Comparison of ENCODE assay signal across 15 mouse cellular contexts in genomic region chr11:119211604-119212309, GRCm38 (mm10). TPM values are rescaled to one million over a fixed set of nuclear protein-coding genes. Genes with fewer than 3 reads are reported as not detected.
DNase-seq lines count a peak whose midpoint lies in the region; ATAC-seq and TF ChIP-seq lines count a peak whose summit lies in the region.
"Had no signal": no experiment of that assay in that cellular context is flagged by ENCODE, and none has a peak within 500 bp of the region (broad histone marks: within the 10 kb centered on the region; RNA-seq: fewer than 3 reads in every experiment).

No protein-coding gene starts in this region.

- peaks cover 40% of the 10 kb centered on the region for H3K36me3 ChIP-seq in limb, embryonic 12.5 days
- H3K36me3 ChIP-seq in liver, embryonic 11.5 days (ENCODE audit: control insufficient read depth, insufficient read depth, low read length), result peaks cover 4% of the 10 kb centered on the region; the same call in 1 of the 2 replicates

- no peak for TF ChIP-seq CTCF in layer of hippocampus, adult 2 months (conservative IDR thresholded peaks at IDR 0.05)
- no peak for TF ChIP-seq CTCF in embryonic fibroblast, embryonic 13.5 days (IDR thresholded peaks at IDR 0.05; ENCODE audit: borderline replicate concordance, insufficient read depth, low read length)

- no peaks in the 10 kb centered on the region for H3K27me3 ChIP-seq in limb, embryonic 12.5 days
- H3K27me3 ChIP-seq in liver, embryonic 11.5 days (replicated peaks; ENCODE audit: control insufficient read depth, insufficient read depth, low read length), result no peaks in the 10 kb centered on the region
- H3K27me3 ChIP-seq: hindbrain, embryonic 13.5 days had no signal

- 39% methylated on average over 21 of the region's 21 CpGs for WGBS in limb, embryonic 12.5 days
- 80% methylated on average over 21 of the region's 21 CpGs for WGBS in liver, embryonic 11.5 days

- H3K4me2 ChIP-seq in limb, embryonic 12.5 days, result 0 out of 2 replicates have a peak overlapping the region, but pooled peaks have one; percentile 10
- H3K4me2 ChIP-seq in liver, embryonic 11.5 days, result no peak overlapping the region
- H3K4me2 ChIP-seq: hindbrain, embryonic 13.5 days; liver, embryonic 12.5 days; midbrain, embryonic 11.5 days had no signal

- no peak overlapping the region for H3K9ac ChIP-seq in limb, embryonic 12.5 days (replicated peaks)
- H3K9ac ChIP-seq in liver, embryonic 11.5 days (ENCODE audit: low read depth, low read length), result no peak overlapping the region
- H3K9ac ChIP-seq: hindbrain, embryonic 13.5 days; liver, embryonic 12.5 days had no signal

- no peak for ATAC-seq in limb, embryonic 12.5 days (ENCODE audit: insufficient number of reproducible peaks, insufficient read depth, low FRiP score, low TSS enrichment, low read depth)
- ATAC-seq in liver, embryonic 11.5 days (replicated peaks; ENCODE audit: low FRiP score), result no peak
- ATAC-seq: liver, embryonic 12.5 days had no signal

- TF ChIP-seq POLR2A in embryonic fibroblast, embryonic 13.5 days (IDR thresholded peaks at IDR 0.05; ENCODE audit: low read depth, low read length), result no peak

- peaks cover 20% of the 10 kb centered on the region for H3K4me1 ChIP-seq in embryonic fibroblast, embryonic 13.5 days (ENCODE audit: control insufficient read depth, insufficient read depth, low read length)
- peaks cover 60% of the 10 kb centered on the region for H3K4me1 ChIP-seq in limb, embryonic 12.5 days (replicated peaks)
- peaks cover 24% of the 10 kb centered on the region for H3K4me1 ChIP-seq in liver, embryonic 11.5 days (replicated peaks; ENCODE audit: control insufficient read depth, insufficient read depth, low read length)

- no peak overlapping the region for H3K4me3 ChIP-seq in layer of hippocampus, adult 2 months
- no peak overlapping the region for H3K4me3 ChIP-seq in embryonic fibroblast, embryonic 13.5 days (ENCODE audit: insufficient read depth, low read length)
- H3K4me3 ChIP-seq in limb, embryonic 12.5 days (replicated peaks), result no peak overlapping the region
- H3K4me3 ChIP-seq in liver, embryonic 11.5 days (ENCODE audit: low read depth, low read length), result no peak overlapping the region
- H3K4me3 ChIP-seq: hindbrain, embryonic 13.5 days; liver, embryonic 12.5 days had no signal

- no peaks in the 10 kb centered on the region for H3K9me3 ChIP-seq in limb, embryonic 12.5 days
- no peaks in the 10 kb centered on the region for H3K9me3 ChIP-seq in liver, embryonic 11.5 days (ENCODE audit: control insufficient read depth, low read length)
- H3K9me3 ChIP-seq: hindbrain, embryonic 13.5 days; liver, embryonic 12.5 days had no signal

- H3K27ac ChIP-seq in layer of hippocampus, adult 2 months, result peak overlapping the region; percentile 48; the same call in 1 of the 2 replicates
- peak overlapping the region; percentile 66 for H3K27ac ChIP-seq in embryonic fibroblast, embryonic 13.5 days (ENCODE audit: insufficient read depth, low read length)
- H3K27ac ChIP-seq in limb, embryonic 12.5 days, result peak overlapping the region; percentile 69
- no peak overlapping the region for H3K27ac ChIP-seq in liver, embryonic 11.5 days (ENCODE audit: low read depth, low read length)
- H3K27ac ChIP-seq: liver, embryonic 12.5 days had no signal

- DNase-seq in layer of hippocampus, adult 2 months (ENCODE audit: low spot score in 2 of 2), result peak in 1 of 2 experiments; percentile 42
- no peak for DNase-seq in layer of hippocampus, adult 9-10 months (ENCODE audit: low spot score)
- DNase-seq in embryo, embryonic 10.5 days (ENCODE audit: low spot score), result peak; percentile 69
- DNase-seq in layer of hippocampus, postnatal 14 days (ENCODE audit: low spot score in 2 of 2), result no peak
- no peak for DNase-seq in Muller cell, postnatal 12 days (ENCODE audit: inconsistent ontology term)
- no peak for DNase-seq in liver, embryonic 11.5 days (ENCODE audit: low spot score)
- DNase-seq: adrenal gland, postnatal 36 days; kidney, adult 9 months; layer of hippocampus, adult 9-11 months; lung, postnatal 14 days had no signal

RNA-seq across cellular contexts. Expression of gene Tbc1d16, which starts 16.5 kb away (rescaled TPM):
- total RNA-seq in layer of hippocampus, adult 2 months (2021), result 10 to 100 TPM; 44.0 to 44.1 TPM
- polyA plus RNA-seq in embryonic fibroblast, embryonic 13.5 days (2011; ENCODE audit: insufficient read length, low read depth, missing spikeins), result 10.6 TPM in 2 replicates
- 17.4 and 22.2 TPM in 2 replicates for polyA plus RNA-seq in limb, embryonic 12.5 days (2016; fragmentation: Nextera tagmentation; extraction: Ambion mirVana)
- total RNA-seq in layer of hippocampus, postnatal 14 days (2021), result 10 to 100 TPM; 79.7 to 81.0 TPM
- 3.4 and 3.6 TPM in 2 replicates for polyA plus RNA-seq in liver, embryonic 11.5 days (2014; fragmentation: Nextera tagmentation; extraction: Ambion mirVana)

RNA-seq across cellular contexts. Expression of gene Ccdc40, which starts 16.6 kb away (rescaled TPM):
- 1 to 10 TPM; 2.8 to 4.1 TPM for total RNA-seq in layer of hippocampus, adult 2 months (2021)
- polyA plus RNA-seq in embryonic fibroblast, embryonic 13.5 days (2011; ENCODE audit: insufficient read length, low read depth, missing spikeins), result 0.60 and 0.81 TPM in 2 replicates
- polyA plus RNA-seq in limb, embryonic 12.5 days (2016; fragmentation: Nextera tagmentation; extraction: Ambion mirVana), result 8.7 and 8.8 TPM in 2 replicates
- 1 to 10 TPM; 3.3 to 5.1 TPM for total RNA-seq in layer of hippocampus, postnatal 14 days (2021)
- 4.1 and 5.4 TPM in 2 replicates for polyA plus RNA-seq in liver, embryonic 11.5 days (2014; fragmentation: Nextera tagmentation; extraction: Ambion mirVana)

RNA-seq across cellular contexts. Expression of gene Gaa, which starts 55.9 kb away (rescaled TPM):
- total RNA-seq in layer of hippocampus, adult 2 months (2021), result 100 to 1,000 TPM; 323 to 324 TPM
- 131 TPM in 2 replicates for polyA plus RNA-seq in embryonic fibroblast, embryonic 13.5 days (2011; ENCODE audit: insufficient read length, low read depth, missing spikeins)
- polyA plus RNA-seq in limb, embryonic 12.5 days (2016; fragmentation: Nextera tagmentation; extraction: Ambion mirVana), result 39.4 and 43.4 TPM in 2 replicates
- 100 to 1,000 TPM; 178 to 184 TPM for total RNA-seq in layer of hippocampus, postnatal 14 days (2021)
- polyA plus RNA-seq in liver, embryonic 11.5 days (2014; fragmentation: Nextera tagmentation; extraction: Ambion mirVana), result 40.5 and 42.5 TPM in 2 replicates
